Mouse (Mus musculus): ENCODE data around the gene Pias4. TPM values are rescaled to one million over a fixed set of nuclear protein-coding genes. Genes with fewer than 3 reads are reported as not detected.

The Pias4 gene
- polyA plus RNA-seq, 1 experiment from 2014 or later = 33.2 TPM

DNA sequence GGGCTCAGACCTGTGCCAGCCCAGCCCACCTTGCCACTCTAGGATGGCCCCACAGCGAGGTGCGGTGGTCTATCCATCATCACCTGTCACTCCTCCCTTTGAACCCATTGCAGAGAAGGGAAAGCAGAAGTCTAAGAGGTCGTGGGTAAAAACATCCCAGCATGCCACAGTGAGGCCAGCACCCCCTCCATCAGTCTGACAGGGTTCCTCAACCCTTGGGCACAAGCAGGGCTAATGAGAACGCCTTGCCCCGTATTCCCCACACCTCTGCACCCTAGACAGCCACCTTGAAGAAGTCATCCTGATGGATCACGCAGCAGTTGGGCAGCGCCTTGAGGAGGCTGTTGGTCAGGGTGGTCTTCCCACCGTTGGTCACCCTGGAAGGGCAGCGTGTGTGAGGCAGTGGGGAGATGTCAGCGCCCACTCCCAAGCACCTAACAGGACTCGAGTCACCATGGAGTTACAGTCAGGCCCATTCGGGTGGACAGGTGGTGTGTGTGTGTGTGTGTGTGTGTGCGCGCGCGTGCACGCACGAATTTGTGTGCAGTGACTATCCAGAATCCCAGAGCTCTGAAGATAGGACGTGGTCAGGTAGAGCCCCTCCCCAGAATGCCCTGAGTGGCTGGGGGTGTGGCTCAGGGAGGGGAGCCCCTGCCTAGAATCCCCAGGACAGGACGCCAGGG lies 33.0 kb upstream of the Pias4 start:
- Histone ChIP-seq H3K4me3 (ENCODE audit: low read depth, low read length) (no peak overlapping the region), H3K9me3 (ENCODE audit: control insufficient read depth, low read length) (no peaks in the 10 kb centered on the region), H3K27ac (replicated peaks; ENCODE audit: low read depth, low read length) (no peak overlapping the region), H3K4me1 (ENCODE audit: control insufficient read depth, insufficient read depth, low read length) (no peaks in the 10 kb centered on the region), H3K9ac (ENCODE audit: low read depth, low read length) (no peak overlapping the region), H3K36me3 (ENCODE audit: control insufficient read depth, insufficient read depth, low read length) (no peaks in the 10 kb centered on the region), H3K27me3 (replicated peaks; ENCODE audit: control insufficient read depth, insufficient read depth, low read length) (peaks cover 7% of the 10 kb centered on the region), H3K4me2 (ENCODE audit: low read depth, low read length) (no peak overlapping the region)
- WGBS = 79% methylated on average over 19 of the region's 20 CpGs
- ATAC-seq (ENCODE audit: low read depth) (no peak), DNase-seq (ENCODE audit: low spot score) (no peak)

DNA sequence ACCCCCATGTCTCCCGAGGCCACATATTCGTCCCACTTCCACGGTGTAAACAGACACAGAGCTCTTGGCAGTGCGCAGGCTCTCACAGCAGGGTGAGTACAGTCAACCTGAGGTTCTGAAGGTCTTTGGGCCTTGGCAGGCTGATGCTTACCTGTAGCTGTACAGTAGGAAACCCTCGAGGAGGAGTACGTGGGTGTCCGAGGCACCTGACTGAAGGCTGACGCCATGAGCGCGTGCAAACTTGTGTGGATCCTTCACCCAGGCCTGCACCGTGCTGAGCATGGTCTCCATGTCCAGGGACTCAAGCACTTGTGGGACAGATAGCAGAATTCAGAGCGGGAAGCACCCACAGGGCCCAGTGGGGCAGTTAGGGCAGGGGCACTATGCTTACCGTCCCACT lies 32.4 kb upstream of the Pias4 start:
- H3K4me3 ChIP-seq (ENCODE audit: low read depth, low read length) = no peak overlapping the region
- no peaks in the 10 kb centered on the region for H3K4me1 ChIP-seq (ENCODE audit: control insufficient read depth, insufficient read depth, low read length)
- no peaks in the 10 kb centered on the region for H3K36me3 ChIP-seq (ENCODE audit: control insufficient read depth, insufficient read depth, low read length)
- H3K27ac ChIP-seq (replicated peaks; ENCODE audit: low read depth, low read length) = no peak overlapping the region
- H3K9ac ChIP-seq (ENCODE audit: low read depth, low read length) = no peak overlapping the region
- no peaks in the 10 kb centered on the region for H3K9me3 ChIP-seq (ENCODE audit: control insufficient read depth, low read length)
- H3K4me2 ChIP-seq (ENCODE audit: low read depth, low read length) = no peak overlapping the region
- peaks cover 13% of the 10 kb centered on the region for H3K27me3 ChIP-seq (replicated peaks; ENCODE audit: control insufficient read depth, insufficient read depth, low read length)
- no peak for ATAC-seq (ENCODE audit: low read depth)
- DNase-seq (ENCODE audit: low spot score) = no peak
- WGBS = 78% methylated on average over 12 of the region's 13 CpGs

DNA sequence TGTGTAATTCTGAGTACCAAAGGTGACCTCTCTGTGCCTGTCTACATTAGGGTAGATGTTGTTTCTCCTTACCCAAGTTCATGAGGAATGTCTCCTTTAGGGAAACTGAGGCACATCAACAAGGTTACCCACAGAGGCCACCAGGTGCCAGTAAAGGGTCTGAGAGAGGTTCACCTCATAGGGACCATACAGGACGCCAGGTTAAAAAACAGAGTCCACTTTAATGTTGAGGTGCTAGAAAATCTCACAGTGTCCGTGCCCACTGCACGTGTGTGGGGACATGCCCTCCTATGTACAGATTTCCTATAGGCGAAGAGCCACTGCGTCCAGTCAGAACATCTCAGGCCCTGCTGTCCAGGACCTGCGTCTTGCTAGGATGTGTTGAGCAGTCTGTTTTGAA lies 31.3 kb upstream of the Pias4 start:
- no peak overlapping the region for H3K9ac ChIP-seq (ENCODE audit: low read depth, low read length)
- ATAC-seq (ENCODE audit: low read depth) = no peak
- no peak overlapping the region for H3K4me2 ChIP-seq (ENCODE audit: low read depth, low read length)
- no peak overlapping the region for H3K4me3 ChIP-seq (ENCODE audit: low read depth, low read length)
- H3K9me3 ChIP-seq (ENCODE audit: control insufficient read depth, low read length) = no peaks in the 10 kb centered on the region
- H3K27ac ChIP-seq (replicated peaks; ENCODE audit: low read depth, low read length) = no peak overlapping the region
- 88% methylated on average over 6 of the region's 6 CpGs for WGBS
- no peak for DNase-seq (ENCODE audit: low spot score)
- no peaks in the 10 kb centered on the region for H3K36me3 ChIP-seq (ENCODE audit: control insufficient read depth, insufficient read depth, low read length)
- H3K27me3 ChIP-seq (replicated peaks; ENCODE audit: control insufficient read depth, insufficient read depth, low read length) = peaks cover 23% of the 10 kb centered on the region
- no peaks in the 10 kb centered on the region; the same call in 1 of the 2 replicates for H3K4me1 ChIP-seq (ENCODE audit: control insufficient read depth, insufficient read depth, low read length)

DNA sequence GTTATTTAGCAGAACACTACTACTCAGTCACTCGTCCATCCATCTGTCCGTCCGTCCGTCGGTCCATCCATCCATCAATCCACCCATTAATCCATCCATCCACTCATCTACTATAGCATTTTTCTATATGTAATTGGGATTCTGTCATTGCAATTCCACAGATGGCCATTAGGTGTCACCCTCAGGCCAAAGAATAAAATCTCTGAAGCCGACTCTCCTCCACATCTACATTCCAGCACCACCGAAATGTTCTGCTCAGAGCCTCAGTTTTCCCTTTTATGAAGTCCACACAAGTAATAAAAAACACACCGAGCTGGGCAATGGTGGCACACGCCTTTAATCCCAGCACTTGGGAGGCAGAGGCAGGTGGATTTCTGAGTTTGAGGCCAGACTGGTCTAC lies 30.5 kb upstream of the Pias4 start:
- peaks cover 31% of the 10 kb centered on the region for H3K27me3 ChIP-seq (replicated peaks; ENCODE audit: control insufficient read depth, insufficient read depth, low read length)
- no peaks in the 10 kb centered on the region for H3K9me3 ChIP-seq (ENCODE audit: control insufficient read depth, low read length)
- H3K4me2 ChIP-seq (ENCODE audit: low read depth, low read length) = no peak overlapping the region
- H3K4me3 ChIP-seq (ENCODE audit: low read depth, low read length) = no peak overlapping the region
- peaks cover under 1% of the 10 kb centered on the region; the same call in 1 of the 2 replicates for H3K4me1 ChIP-seq (ENCODE audit: control insufficient read depth, insufficient read depth, low read length)
- ATAC-seq (ENCODE audit: low read depth) = no peak
- no peak overlapping the region for H3K27ac ChIP-seq (replicated peaks; ENCODE audit: low read depth, low read length)
- WGBS = 1% methylated on average over 9 of the region's 9 CpGs
- DNase-seq (ENCODE audit: low spot score) = peak; percentile 71
- no peak overlapping the region for H3K9ac ChIP-seq (ENCODE audit: low read depth, low read length)
- no peaks in the 10 kb centered on the region for H3K36me3 ChIP-seq (ENCODE audit: control insufficient read depth, insufficient read depth, low read length)

DNA sequence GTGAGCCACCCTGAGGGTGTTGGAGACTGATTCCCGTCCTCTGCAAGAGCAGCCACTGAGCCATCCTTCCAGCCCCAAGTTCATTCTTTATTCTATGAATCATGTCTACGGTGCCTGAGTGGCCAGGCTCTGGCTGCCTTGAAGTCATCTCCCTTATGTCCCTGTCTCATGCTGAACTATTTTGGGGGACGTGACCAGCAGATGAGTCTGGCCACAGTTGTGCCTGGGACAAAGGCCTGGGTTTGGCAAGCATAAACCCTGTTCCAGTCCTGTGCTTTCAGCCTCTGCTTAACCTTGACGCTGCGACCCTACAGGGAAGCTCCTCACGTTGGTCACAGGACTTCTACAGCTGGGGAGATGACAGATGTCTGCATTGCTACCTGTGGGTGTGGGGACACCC lies 29.6 kb upstream of the Pias4 start:
- Histone ChIP-seq H3K4me2 (ENCODE audit: low read depth, low read length) (no peak overlapping the region), H3K4me3 (ENCODE audit: low read depth, low read length) (no peak overlapping the region), H3K9me3 (ENCODE audit: control insufficient read depth, low read length) (no peaks in the 10 kb centered on the region), H3K36me3 (ENCODE audit: control insufficient read depth, insufficient read depth, low read length) (no peaks in the 10 kb centered on the region), H3K27ac (replicated peaks; ENCODE audit: low read depth, low read length) (no peak overlapping the region), H3K27me3 (replicated peaks; ENCODE audit: control insufficient read depth, insufficient read depth, low read length) (peaks cover 32% of the 10 kb centered on the region), H3K4me1 (ENCODE audit: control insufficient read depth, insufficient read depth, low read length) (peaks cover 6% of the 10 kb centered on the region; the same call in 1 of the 2 replicates), H3K9ac (ENCODE audit: low read depth, low read length) (no peak overlapping the region)
- ATAC-seq (ENCODE audit: low read depth) = no peak
- DNase-seq (ENCODE audit: low spot score) = no peak
- WGBS = 48% methylated on average over 6 of the region's 6 CpGs

DNA sequence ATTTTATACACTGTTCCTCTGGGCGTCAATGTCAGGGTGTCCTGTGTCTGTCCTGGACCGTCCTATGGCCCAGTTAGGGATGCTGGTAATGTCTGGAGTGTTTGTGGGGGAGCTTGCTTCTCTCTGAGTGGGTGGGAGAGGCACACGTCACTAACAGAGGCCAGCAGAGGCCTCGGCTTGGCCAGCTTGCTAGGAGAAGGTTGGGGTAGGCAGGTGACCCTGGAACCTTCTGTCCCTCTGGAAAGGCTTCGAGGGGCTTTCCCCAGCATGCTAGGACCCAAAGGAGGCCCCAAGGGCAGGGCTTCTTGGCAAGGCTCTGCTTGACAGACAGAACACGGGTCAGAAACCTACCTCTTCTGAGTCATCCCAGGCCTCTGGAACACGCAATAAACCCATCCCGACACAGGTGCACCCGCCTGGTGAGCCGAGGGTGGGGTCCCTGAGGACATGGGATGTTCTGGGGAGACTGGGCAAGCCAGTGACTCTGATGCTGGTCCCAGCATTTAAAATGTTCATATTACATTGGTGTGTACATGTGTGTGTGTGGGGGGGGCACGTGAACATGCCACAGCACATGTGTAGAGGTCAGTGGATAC lies 28.8 kb upstream of the Pias4 start:
- 67% methylated on average over 11 of the region's 11 CpGs for WGBS
- H3K9me3 ChIP-seq (ENCODE audit: control insufficient read depth, low read length) = no peaks in the 10 kb centered on the region
- H3K9ac ChIP-seq (ENCODE audit: low read depth, low read length) = no peak overlapping the region
- no peak overlapping the region for H3K4me2 ChIP-seq (ENCODE audit: low read depth, low read length)
- no peak overlapping the region for H3K27ac ChIP-seq (replicated peaks; ENCODE audit: low read depth, low read length)
- H3K4me3 ChIP-seq (ENCODE audit: low read depth, low read length) = no peak overlapping the region
- ATAC-seq (ENCODE audit: low read depth) (no peak), DNase-seq (ENCODE audit: low spot score) (no peak)
- no peaks in the 10 kb centered on the region for H3K36me3 ChIP-seq (ENCODE audit: control insufficient read depth, insufficient read depth, low read length)
- H3K27me3 ChIP-seq (replicated peaks; ENCODE audit: control insufficient read depth, insufficient read depth, low read length) = peaks cover 32% of the 10 kb centered on the region
- H3K4me1 ChIP-seq (ENCODE audit: control insufficient read depth, insufficient read depth, low read length) = peaks cover 11% of the 10 kb centered on the region; the same call in 1 of the 2 replicates

DNA sequence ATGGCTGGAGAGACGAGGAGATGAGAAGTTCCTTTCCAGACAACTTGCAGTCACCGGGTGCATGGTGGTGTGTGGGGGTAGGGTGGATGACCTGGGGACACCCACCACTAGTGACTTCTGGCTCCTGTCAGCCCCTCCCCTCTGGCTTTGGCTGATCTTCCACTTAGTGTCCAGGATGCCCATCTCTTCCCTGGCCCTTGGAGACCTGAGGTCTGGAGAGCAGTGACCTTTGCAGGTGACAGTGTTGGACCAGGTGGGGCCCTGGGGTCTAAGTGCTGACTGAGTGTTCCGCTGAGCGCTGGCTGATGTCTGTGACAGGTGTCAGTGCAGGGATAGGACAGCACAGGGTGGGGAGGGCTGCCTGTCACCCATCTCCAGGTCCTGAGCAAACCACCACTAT lies 27.6 kb upstream of the Pias4 start:
- Histone ChIP-seq H3K27ac (replicated peaks; ENCODE audit: low read depth, low read length) (no peak overlapping the region), H3K36me3 (ENCODE audit: control insufficient read depth, insufficient read depth, low read length) (peaks cover 9% of the 10 kb centered on the region), H3K4me3 (ENCODE audit: low read depth, low read length) (no peak overlapping the region), H3K27me3 (replicated peaks; ENCODE audit: control insufficient read depth, insufficient read depth, low read length) (peaks cover 32% of the 10 kb centered on the region), H3K9me3 (ENCODE audit: control insufficient read depth, low read length) (no peaks in the 10 kb centered on the region), H3K9ac (ENCODE audit: low read depth, low read length) (no peak overlapping the region), H3K4me2 (ENCODE audit: low read depth, low read length) (no peak overlapping the region), H3K4me1 (ENCODE audit: control insufficient read depth, insufficient read depth, low read length) (peaks cover 11% of the 10 kb centered on the region; the same call in 1 of the 2 replicates)
- ATAC-seq (ENCODE audit: low read depth) (no peak), DNase-seq (ENCODE audit: low spot score) (no peak)
- 53% methylated on average over 4 of the region's 4 CpGs for WGBS

DNA sequence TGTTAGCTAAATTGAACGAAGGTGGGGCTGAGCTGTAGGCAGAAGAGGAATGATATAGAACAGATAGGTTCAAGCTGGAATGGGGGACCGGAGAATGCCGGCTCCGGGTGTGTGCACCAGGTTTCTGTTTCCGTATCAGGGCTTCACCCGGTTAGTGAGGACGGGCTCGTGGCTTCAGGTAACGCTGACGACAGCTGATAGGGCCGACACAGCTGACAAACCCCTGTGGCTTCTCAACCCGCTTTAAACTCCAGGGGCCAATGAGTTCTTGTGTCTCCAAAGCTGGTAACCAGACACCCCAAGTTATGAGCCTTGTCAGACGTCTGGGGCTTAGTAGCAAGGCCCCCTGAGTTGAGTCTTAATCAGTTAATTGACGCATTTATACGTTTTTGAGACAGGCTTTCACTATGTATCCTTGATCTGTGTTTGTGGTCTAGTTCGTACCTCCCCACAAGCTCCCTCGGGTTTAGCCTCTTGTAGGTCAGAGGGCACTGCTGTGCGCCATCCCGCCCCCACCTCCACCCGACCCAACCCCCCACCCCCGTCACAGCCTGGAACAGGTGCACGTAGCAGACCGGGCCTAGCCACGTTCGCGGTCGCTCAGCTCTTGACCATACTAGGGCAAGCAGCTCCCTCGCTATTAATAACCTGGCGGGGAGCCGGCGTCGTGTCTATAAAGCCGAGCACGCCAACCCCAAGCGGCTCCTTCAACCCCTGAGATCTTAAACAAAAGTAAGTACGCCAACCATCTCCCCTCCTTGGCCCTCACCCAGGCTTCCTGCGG lies 26.5 kb upstream of the Pias4 start:
- H3K9me3 ChIP-seq (ENCODE audit: control insufficient read depth, low read length) = no peaks in the 10 kb centered on the region
- H3K9ac ChIP-seq (ENCODE audit: low read depth, low read length) = no peak overlapping the region; the same call in 1 of the 2 replicates
- whole genome bisulfite sequencing = 14% methylated on average over 37 of the region's 37 CpGs
- ATAC-seq (ENCODE audit: low read depth) (no peak), DNase-seq (ENCODE audit: low spot score) (peak; percentile 59)
- 0 out of 2 replicates have a peak overlapping the region, but pooled peaks have one; percentile 17 for H3K4me2 ChIP-seq (ENCODE audit: low read depth, low read length)
- peaks cover 16% of the 10 kb centered on the region for H3K36me3 ChIP-seq (ENCODE audit: control insufficient read depth, insufficient read depth, low read length)
- H3K27me3 ChIP-seq (replicated peaks; ENCODE audit: control insufficient read depth, insufficient read depth, low read length) = peaks cover 32% of the 10 kb centered on the region
- H3K4me3 ChIP-seq (ENCODE audit: low read depth, low read length) = no peak overlapping the region
- peaks cover 11% of the 10 kb centered on the region; the same call in 1 of the 2 replicates for H3K4me1 ChIP-seq (ENCODE audit: control insufficient read depth, insufficient read depth, low read length)
- H3K27ac ChIP-seq (replicated peaks; ENCODE audit: low read depth, low read length) = no peak overlapping the region

Measured in embryonic facial prominence, embryonic 14.5 days (tissue).